Mouse (Mus musculus) forebrain, postnatal 0 days (tissue): ENCODE data around the gene Cacna1g. TPM values are rescaled to one million over a fixed set of nuclear protein-coding genes. Genes with fewer than 3 reads are reported as not detected.

ENCODE experiments used
- ATAC-seq: fragments of 200-750 bp; cut with Nextera tagmentation; 2 replicates; pipeline ENCODE4 v1.8.0; 2017; ENCODE audit warnings: mild to moderate bottlenecking, moderate library complexity
- DNase-seq: peaks from one replicate; pipeline ENCODE4 v3.0.0-alpha.2; 2015
- H3K27ac ChIP-seq: fragments of 300-500 bp; sonication (generic); 2 replicates; pipeline ENCODE4 v1.5.1; 2014; ENCODE audit warnings: low read depth, mild to moderate bottlenecking, antibody characterized with exemption, low read length, moderate library complexity, mixed read lengths
- H3K27me3 ChIP-seq: fragments of 300-500 bp; sonication (generic); 2 replicates; pipeline ENCODE4 v1.6.1; 2014; ENCODE audit warnings: mild to moderate bottlenecking, low read length, mixed read lengths; ENCODE audit not compliant: insufficient read depth
- H3K36me3 ChIP-seq: fragments of 300-500 bp; sonication (generic); 2 replicates; pipeline ENCODE4 v1.6.1; 2014; ENCODE audit warnings: mild to moderate bottlenecking, moderate library complexity; ENCODE audit not compliant: insufficient read depth
- H3K4me1 ChIP-seq: fragments of 300-500 bp; sonication (generic); 2 replicates; pipeline ENCODE4 v1.6.1; 2014; ENCODE audit warnings: antibody characterized with exemption; ENCODE audit not compliant: insufficient read depth
- H3K4me2 ChIP-seq: fragments of 300-500 bp; sonication (generic); 2 replicates; pipeline ENCODE4 v1.6.1; 2014; ENCODE audit warnings: low read depth, mild to moderate bottlenecking, moderate library complexity
- H3K4me3 ChIP-seq: fragments of 300-500 bp; sonication (generic); 2 replicates; pipeline ENCODE4 v1.5.1; 2014; ENCODE audit warnings: low read depth, low read length, mixed read lengths
- H3K9ac ChIP-seq: fragments of 300-500 bp; sonication (generic); 2 replicates; pipeline ENCODE4 v1.6.1; 2014; ENCODE audit warnings: mild to moderate bottlenecking
- H3K9me3 ChIP-seq: fragments of 300-500 bp; sonication (generic); 2 replicates; pipeline ENCODE4 v1.6.1; 2016; ENCODE audit warnings: low read length
- CTCF ChIP-seq: sonication (generic); IDR thresholded peaks from 2 replicates; pipeline ENCODE4 v1.5.1; 2016; ENCODE audit warnings: antibody characterized with exemption, control low read depth, low read depth
- WGBS: fragments of 180-500 bp; shearing (Covaris S2); extraction: QIAGEN DNeasy Blood & Tissue Kit; methylation state at CpG from one replicate; pipeline ENCODE4 v1.1.7; 2014; 5-methylcytosine and 5-hydroxymethylcytosine counted together
- polyA plus RNA-seq: library from polyadenylated mRNA; unstranded; fragments of >200 nt; fragmentation: Nextera tagmentation; extraction: Ambion mirVana; gene quantifications from 2 replicates; pipeline ENCODE4 v1.2.1, GENCODE M21; 2015
- total RNA-seq: library from RNA; depleted of rRNA; stranded (reverse); fragments of >200 nt; gene quantifications from 2 replicates; pipeline ENCODE4 v1.2.3, GENCODE M21; 2014

The Cacna1g gene
- total and polyA plus RNA-seq, 2 experiments from 2014 or later: 5.3 to 62.9 TPM

- no peak overlapping the region for H3K4me2 ChIP-seq
- no peak for TF ChIP-seq CTCF
- H3K9ac ChIP-seq: no peak overlapping the region
- DNase-seq (no peak), ATAC-seq (peak; percentile 25)
- H3K9me3 ChIP-seq: no peaks in the 10 kb centered on the region
- WGBS: 55% methylated on average over 5 of the region's 5 CpGs
- peaks cover 20% of the 10 kb centered on the region; the same call in 1 of the 2 replicates for H3K36me3 ChIP-seq
- no peak overlapping the region for H3K4me3 ChIP-seq
- H3K4me1 ChIP-seq: 0 out of 2 replicates have a peak, but pooled peaks cover 3% of the 10 kb centered on the region
- no peaks in the 10 kb centered on the region for H3K27me3 ChIP-seq
- H3K27ac ChIP-seq: no peak overlapping the region
Observed at GRCm38 (mm10) chr11:94423855-94424254, 50.1 kb downstream of the Cacna1g start.

- no peaks in the 10 kb centered on the region for H3K27me3 ChIP-seq
- ATAC-seq: no peak
- H3K36me3 ChIP-seq: peaks cover 34% of the 10 kb centered on the region
- H3K9me3 ChIP-seq: no peaks in the 10 kb centered on the region
- H3K9ac ChIP-seq: no peak overlapping the region
- H3K27ac ChIP-seq: no peak overlapping the region
- no peak for TF ChIP-seq CTCF
- 0 out of 2 replicates have a peak, but pooled peaks cover 3% of the 10 kb centered on the region for H3K4me1 ChIP-seq
- no peak overlapping the region for H3K4me3 ChIP-seq
- no peak for DNase-seq
- WGBS: 66% methylated on average over 6 of the region's 6 CpGs
- H3K4me2 ChIP-seq: no peak overlapping the region
Observed at GRCm38 (mm10) chr11:94420991-94421390, 53.0 kb downstream of the Cacna1g start.

GRCm38 (mm10) chr11:94420325-94420724 is 53.7 kb downstream of the Cacna1g start:
- Histone ChIP-seq H3K4me2 (no peak overlapping the region), H3K4me1 (0 out of 2 replicates have a peak, but pooled peaks cover 3% of the 10 kb centered on the region), H3K9ac (no peak overlapping the region), H3K27me3 (no peaks in the 10 kb centered on the region), H3K4me3 (no peak overlapping the region), H3K27ac (no peak overlapping the region), H3K36me3 (peaks cover 35% of the 10 kb centered on the region), H3K9me3 (no peaks in the 10 kb centered on the region)
- peak; percentile 21; the same call in 1 of the 2 replicates for ATAC-seq
- TF ChIP-seq CTCF: peak; percentile 74
- WGBS: 19% methylated on average over 7 of the region's 7 CpGs
- peak; percentile 65 for DNase-seq

GRCm38 (mm10) chr11:94419004-94419727 is 54.8 kb downstream of the Cacna1g start:
- DNase-seq: no peak
- H3K4me3 ChIP-seq: no peak overlapping the region
- H3K27me3 ChIP-seq: no peaks in the 10 kb centered on the region
- no peak for TF ChIP-seq CTCF
- ATAC-seq: no peak
- 57% methylated on average over 10 of the region's 10 CpGs for WGBS
- no peaks in the 10 kb centered on the region for H3K9me3 ChIP-seq
- H3K27ac ChIP-seq: no peak overlapping the region
- H3K36me3 ChIP-seq: peaks cover 33% of the 10 kb centered on the region
- H3K9ac ChIP-seq: no peak overlapping the region
- peaks cover 8% of the 10 kb centered on the region for H3K4me1 ChIP-seq
- no peak overlapping the region for H3K4me2 ChIP-seq

- DNase-seq (no peak), ATAC-seq (peak; percentile 8; the same call in 1 of the 2 replicates)
- Histone ChIP-seq H3K27me3 (no peaks in the 10 kb centered on the region), H3K4me3 (no peak overlapping the region), H3K4me1 (peaks cover 12% of the 10 kb centered on the region), H3K36me3 (peaks cover 30% of the 10 kb centered on the region), H3K9me3 (no peaks in the 10 kb centered on the region), H3K9ac (no peak overlapping the region), H3K27ac (peak overlapping the region; percentile 79), H3K4me2 (peak overlapping the region; percentile 18)
- WGBS: 41% methylated on average over 4 of the region's 4 CpGs
- no peak for TF ChIP-seq CTCF
Observed at GRCm38 (mm10) chr11:94414042-94414441, 60.0 kb downstream of the Cacna1g start.

- no peaks in the 10 kb centered on the region for H3K27me3 ChIP-seq
- peaks cover 12% of the 10 kb centered on the region for H3K4me1 ChIP-seq
- peaks cover 24% of the 10 kb centered on the region for H3K36me3 ChIP-seq
- 7% methylated on average over 8 of the region's 8 CpGs for WGBS
- H3K27ac ChIP-seq: peak overlapping the region; percentile 79
- H3K9ac ChIP-seq: peak overlapping the region; percentile 32
- ATAC-seq (peak; percentile 81), DNase-seq (peak; percentile 85)
- TF ChIP-seq CTCF: no peak
- H3K4me3 ChIP-seq: no peak overlapping the region
- peak overlapping the region; percentile 18 for H3K4me2 ChIP-seq
- H3K9me3 ChIP-seq: no peaks in the 10 kb centered on the region
Observed at GRCm38 (mm10) chr11:94413516-94413915, 60.5 kb downstream of the Cacna1g start.

- WGBS: 13% methylated on average over 10 of the region's 10 CpGs
- peak; percentile 74 for ATAC-seq
- H3K9ac ChIP-seq: peak overlapping the region; percentile 32
- no peaks in the 10 kb centered on the region for H3K27me3 ChIP-seq
- DNase-seq: peak; percentile 66
- peak overlapping the region; percentile 79 for H3K27ac ChIP-seq
- no peak for TF ChIP-seq CTCF
- peaks cover 23% of the 10 kb centered on the region for H3K36me3 ChIP-seq
- peak overlapping the region; percentile 18 for H3K4me2 ChIP-seq
- H3K4me1 ChIP-seq: peaks cover 14% of the 10 kb centered on the region
- no peak overlapping the region for H3K4me3 ChIP-seq
- H3K9me3 ChIP-seq: no peaks in the 10 kb centered on the region
Observed at GRCm38 (mm10) chr11:94412998-94413469, 61.0 kb downstream of the Cacna1g start.
